Mouse (Mus musculus) CH12.LX (cell line): ENCODE results near the gene Lrrc28. TPM values are rescaled to one million over a fixed set of nuclear protein-coding genes. Genes with fewer than 3 reads are reported as not detected.

Source experiments
- DNase-seq: peaks from one replicate; pipeline ENCODE4 v3.0.0-alpha.2; 2013; ENCODE audit errors: extremely low read depth
- H3K27ac ChIP-seq: 2 replicates; pipeline ENCODE4 v1.5.1; 2012; ENCODE audit warnings: low read depth, mild to moderate bottlenecking, control low read depth, moderate library complexity; ENCODE audit not compliant: insufficient read depth
- H3K27me3 ChIP-seq: replicated peaks from 2 replicates; pipeline ENCODE3; 2012; ENCODE audit warnings: inconsistent platforms
- H3K36me3 ChIP-seq, 2 experiments: replicated peaks in 1 of 2; 2 replicates each; pipeline versions ENCODE3 to v1.6.1; 2012; ENCODE audit warnings: inconsistent platforms in 1 of 2, low read length in 1 of 2, mild to moderate bottlenecking in 1 of 2, mixed read lengths in 1 of 2, moderate library complexity in 1 of 2; ENCODE audit not compliant: control insufficient read depth in 1 of 2, insufficient read depth in 1 of 2
- H3K4me1 ChIP-seq, 2 experiments: 2 replicates each; pipeline ENCODE4 v1.6.1; 2012; ENCODE audit warnings: inconsistent platforms in 1 of 2, moderate library complexity in 1 of 2; ENCODE audit not compliant: insufficient read depth in 2 of 2, control insufficient read depth in 1 of 2
- H3K4me2 ChIP-seq: 2 replicates; pipeline ENCODE4 v1.6.1; 2012; ENCODE audit warnings: low read depth, mild to moderate bottlenecking, control low read depth; ENCODE audit not compliant: poor library complexity, insufficient read depth, severe bottlenecking
- H3K4me3 ChIP-seq, 3 experiments: fragments of 150-350 bp in 1 of 3; sonication (generic) in 1 of 3; replicated peaks in 1 of 3; 2 replicates each; pipeline versions ENCODE3 to v1.5.1; 2011 to 2012; ENCODE audit warnings: low read depth in 2 of 3, low read length in 2 of 3, mild to moderate bottlenecking in 2 of 3, moderate library complexity in 2 of 3, control low read depth in 1 of 3, improper control_type of control experiment in 1 of 3, inconsistent platforms in 1 of 3, mixed read lengths in 1 of 3; ENCODE audit not compliant: poor library complexity in 1 of 3
- H3K79me2 ChIP-seq: replicated peaks from 2 replicates; pipeline ENCODE4 v1.6.1; 2012; ENCODE audit warnings: mild to moderate bottlenecking, moderate library complexity; ENCODE audit not compliant: control insufficient read depth, poor library complexity, insufficient read depth, severe bottlenecking; ENCODE audit errors: extremely low read depth
- H3K9ac ChIP-seq: 2 replicates; pipeline ENCODE4 v1.6.1; 2012; ENCODE audit warnings: low read depth, mild to moderate bottlenecking, control low read depth, moderate library complexity; ENCODE audit not compliant: insufficient read depth
- H3K9me3 ChIP-seq: replicated peaks from 2 replicates; pipeline ENCODE3; 2012; ENCODE audit warnings: low read length, inconsistent platforms, mixed read lengths
- BHLHE40 ChIP-seq: IDR thresholded peaks from 2 replicates; pipeline ENCODE4 v1.6.1; 2011; ENCODE audit warnings: mild to moderate bottlenecking, low read depth, low read length, improper control_type of control experiment
- CHD1 ChIP-seq: IDR thresholded peaks from 2 replicates; pipeline ENCODE4 v1.6.1; 2012; ENCODE audit warnings: low read depth, low read length, improper control_type of control experiment, inconsistent platforms
- CHD2 ChIP-seq: IDR thresholded peaks from 2 replicates; pipeline ENCODE4 v1.6.1; 2011; ENCODE audit warnings: low read length, improper control_type of control experiment
- CTCF ChIP-seq, 2 experiments: IDR thresholded peaks in 1 of 2; conservative IDR thresholded peaks in 1 of 2; 2 replicates each; pipeline ENCODE4 v1.5.1; 2011 to 2012; ENCODE audit warnings: low read depth in 2 of 2, low read length in 2 of 2, improper control_type of control experiment in 1 of 2, inconsistent platforms in 1 of 2, mild to moderate bottlenecking in 1 of 2, moderate library complexity in 1 of 2
- E2F4 ChIP-seq: IDR thresholded peaks from 2 replicates; pipeline ENCODE4 v1.6.1; 2011; ENCODE audit warnings: low read depth, low read length, improper control_type of control experiment; ENCODE audit not compliant: insufficient replicate concordance
- ELF1 ChIP-seq: IDR thresholded peaks from 2 replicates; pipeline ENCODE4 v1.6.1; 2014; ENCODE audit warnings: low read depth, mild to moderate bottlenecking, inconsistent platforms, low read length, improper control_type of control experiment
- EP300 ChIP-seq: IDR thresholded peaks from 2 replicates; pipeline ENCODE4 v1.6.1; 2011; ENCODE audit warnings: low read length, improper control_type of control experiment
- ETS1 ChIP-seq: conservative IDR thresholded peaks from 2 replicates; pipeline ENCODE4 v1.6.1; 2012; ENCODE audit warnings: low read depth, mild to moderate bottlenecking, inconsistent platforms, low read length, improper control_type of control experiment, moderate library complexity
- GABPA ChIP-seq: IDR thresholded peaks from 2 replicates; pipeline ENCODE4 v1.6.1; 2012; ENCODE audit warnings: low read depth, low read length, improper control_type of control experiment, inconsistent platforms; ENCODE audit not compliant: insufficient replicate concordance
- HCFC1 ChIP-seq: IDR thresholded peaks from 2 replicates; pipeline ENCODE4 v1.6.1; 2012; ENCODE audit warnings: low read depth, mild to moderate bottlenecking, inconsistent platforms, low read length, improper control_type of control experiment
- IRF4 ChIP-seq: IDR thresholded peaks from 2 replicates; pipeline ENCODE4 v1.6.1; 2014; ENCODE audit warnings: low read depth, mild to moderate bottlenecking, inconsistent platforms, low read length, improper control_type of control experiment
- JUN ChIP-seq: IDR thresholded peaks from 2 replicates; pipeline ENCODE4 v1.6.1; 2011; ENCODE audit warnings: low read depth, mild to moderate bottlenecking, low read length, improper control_type of control experiment, moderate library complexity; ENCODE audit not compliant: insufficient read depth
- JUND ChIP-seq: conservative IDR thresholded peaks from 2 replicates; pipeline ENCODE4 v1.6.1; 2011; ENCODE audit warnings: low read depth, low read length, improper control_type of control experiment
- KAT2A ChIP-seq: IDR thresholded peaks from 2 replicates; pipeline ENCODE4 v1.6.1; 2012; ENCODE audit warnings: low read length, improper control_type of control experiment, inconsistent platforms; ENCODE audit not compliant: insufficient replicate concordance
- MAFK ChIP-seq: IDR thresholded peaks from 2 replicates; pipeline ENCODE4 v1.6.1; 2011; ENCODE audit warnings: low read length, improper control_type of control experiment; ENCODE audit not compliant: insufficient replicate concordance
- MAX ChIP-seq: IDR thresholded peaks from 2 replicates; pipeline ENCODE4 v1.6.1; 2011; ENCODE audit warnings: low read length, improper control_type of control experiment
- MAZ ChIP-seq: IDR thresholded peaks from 2 replicates; pipeline ENCODE4 v1.6.1; 2012; ENCODE audit warnings: low read depth, mild to moderate bottlenecking, inconsistent platforms, low read length, improper control_type of control experiment, moderate library complexity
- MEF2A ChIP-seq: IDR thresholded peaks from 2 replicates; pipeline ENCODE4 v1.6.1; 2014; ENCODE audit warnings: low read depth, mild to moderate bottlenecking, inconsistent platforms, low read length, improper control_type of control experiment, borderline replicate concordance
- MXI1 ChIP-seq: IDR thresholded peaks from 2 replicates; pipeline ENCODE4 v1.6.1; 2011; ENCODE audit warnings: mild to moderate bottlenecking, low read depth, low read length, improper control_type of control experiment
- MYC ChIP-seq: IDR thresholded peaks from 2 replicates; pipeline ENCODE4 v1.6.1; 2011; ENCODE audit warnings: low read depth, mild to moderate bottlenecking, improper control_type of control experiment, low read length
- NELFE ChIP-seq: IDR thresholded peaks from 2 replicates; pipeline ENCODE4 v1.6.1; 2011; ENCODE audit warnings: low read depth, low read length, improper control_type of control experiment
- NRF1 ChIP-seq: IDR thresholded peaks from 2 replicates; pipeline ENCODE4 v1.6.1; 2014; ENCODE audit warnings: low read depth, mild to moderate bottlenecking, inconsistent platforms, low read length, improper control_type of control experiment, moderate library complexity
- PAX5 ChIP-seq: IDR thresholded peaks from 2 replicates; pipeline ENCODE4 v1.6.1; 2012; ENCODE audit warnings: low read length, inconsistent platforms, mixed read lengths
- POLR2A ChIP-seq: IDR thresholded peaks from 2 replicates; pipeline ENCODE4 v1.6.1; 2011; ENCODE audit warnings: low read depth, mild to moderate bottlenecking, improper control_type of control experiment, low read length
- POLR2AphosphoS2 ChIP-seq: IDR thresholded peaks from 2 replicates; pipeline ENCODE4 v1.6.1; 2011; ENCODE audit warnings: low read depth, low read length, improper control_type of control experiment
- RAD21 ChIP-seq: IDR thresholded peaks from 2 replicates; pipeline ENCODE4 v1.6.1; 2011; ENCODE audit warnings: low read depth, mild to moderate bottlenecking, low read length, improper control_type of control experiment, moderate library complexity
- RCOR1 ChIP-seq: conservative IDR thresholded peaks from 2 replicates; pipeline ENCODE4 v1.6.1; 2012; ENCODE audit warnings: low read depth, mild to moderate bottlenecking, inconsistent platforms, low read length, improper control_type of control experiment
- SIN3A ChIP-seq: IDR thresholded peaks from 2 replicates; pipeline ENCODE4 v1.6.1; 2012; ENCODE audit warnings: low read length, improper control_type of control experiment, inconsistent platforms
- SMC3 ChIP-seq: IDR thresholded peaks from 2 replicates; pipeline ENCODE4 v1.6.1; 2011; ENCODE audit warnings: low read depth, low read length, improper control_type of control experiment
- TBP ChIP-seq: conservative IDR thresholded peaks from 2 replicates; pipeline ENCODE4 v1.6.1; 2011; ENCODE audit warnings: low read depth, low read length, improper control_type of control experiment
- TCF12 ChIP-seq: IDR thresholded peaks from 2 replicates; pipeline ENCODE4 v1.6.1; 2014; ENCODE audit warnings: low read depth, mild to moderate bottlenecking, inconsistent platforms, low read length, improper control_type of control experiment
- UBTF ChIP-seq: IDR thresholded peaks from 2 replicates; pipeline ENCODE4 v1.6.1; 2012; ENCODE audit warnings: low read depth, mild to moderate bottlenecking, inconsistent platforms, low read length, improper control_type of control experiment, moderate library complexity
- USF1 ChIP-seq: IDR thresholded peaks from 2 replicates; pipeline ENCODE4 v1.6.1; 2014; ENCODE audit warnings: low read depth, mild to moderate bottlenecking, inconsistent platforms, low read length, improper control_type of control experiment
- USF2 ChIP-seq: conservative IDR thresholded peaks from 2 replicates; pipeline ENCODE4 v1.6.1; 2011; ENCODE audit warnings: low read depth, low read length, improper control_type of control experiment
- ZC3H11A ChIP-seq: IDR thresholded peaks from 2 replicates; pipeline ENCODE4 v1.6.1; 2012; ENCODE audit warnings: low read depth, mild to moderate bottlenecking, inconsistent platforms, low read length, improper control_type of control experiment
- ZKSCAN1 ChIP-seq: IDR thresholded peaks from 2 replicates; pipeline ENCODE4 v1.6.1; 2012; ENCODE audit warnings: low read depth, inconsistent platforms, low read length, improper control_type of control experiment, borderline replicate concordance
- ZMIZ1 ChIP-seq: IDR thresholded peaks from 2 replicates; pipeline ENCODE4 v1.6.1; 2012; ENCODE audit warnings: low read depth, mild to moderate bottlenecking, inconsistent platforms, low read length, improper control_type of control experiment
- ZNF384 ChIP-seq: IDR thresholded peaks from 2 replicates; pipeline ENCODE4 v1.6.1; 2012; ENCODE audit warnings: low read depth, low read length, improper control_type of control experiment, inconsistent platforms
- dilution Hi-C: fragments of 300-500 bp; cut with MboI; formaldehyde crosslinking; loops from 2 replicates; pipeline ENCODE4 v1.14.3; 2020; ENCODE audit warnings: low sequenced_read_pairs; ENCODE audit not compliant: extremely low pct_unique_long_range_greater_than_20kb, extremely low pct_ligation_motif_present
- in situ Hi-C: fragments of 300-500 bp; cut with MboI; formaldehyde crosslinking; loops from 3 replicates; pipeline ENCODE4 v1.14.3; 2019; ENCODE audit warnings: low sequenced_read_pairs, low pct_ligation_motif_present, low pct_unique_long_range_greater_than_20kb, mixed read lengths
- polyA plus RNA-seq: library from polyadenylated mRNA; unstranded; fragments of >175 nt; gene quantifications from 2 replicates; pipeline ENCODE4 v1.2.1, GENCODE M21; 2012; ENCODE audit warnings: low read depth; ENCODE audit not compliant: insufficient read length
- total RNA-seq, 2 experiments: library from RNA; depleted of rRNA; stranded (reverse); fragments of 300-350 nt in 1 of 2; fragments of >200 nt in 1 of 2; gene quantifications; 2 replicates each; pipeline ENCODE4 v1.2.3; 2012 to 2014

Lrrc28 gene
- total and polyA plus RNA-seq, 3 experiments: 41.6 to 63.5 (median 59.2) TPM

GRCm38 (mm10) chr7:67477996-67478395, 167.1 kb downstream of the Lrrc28 start:
- Histone ChIP-seq H3K9me3 (no peaks in the 10 kb centered on the region), H3K27me3 (no peaks in the 10 kb centered on the region), H3K4me1 (peaks cover 45 to 76% of the 10 kb centered on the region in 2 experiments), H3K27ac (peak overlapping the region; percentile 72; the same call in 1 of the 2 replicates), H3K79me2 (no peaks in the 10 kb centered on the region), H3K4me2 (peak overlapping the region; percentile 27), H3K9ac (peak overlapping the region; percentile 46; the same call in 1 of the 2 replicates), H3K4me3 (no peak overlapping the region)
- dilution Hi-C loops: no loop called here
- in situ Hi-C loops: no loop called here
- peak; percentile 72 for DNase-seq
- TF ChIP-seq CHD2: peak; percentile 42
- TF ChIP-seq HCFC1: no peak
- no peak for TF ChIP-seq MAX
- no peak for TF ChIP-seq USF2
- peak; percentile 75 for TF ChIP-seq BHLHE40
- TF ChIP-seq NRF1: no peak
- peak; percentile 43; the same call in 1 of the 2 replicates for TF ChIP-seq MXI1
- peak; percentile 63 for TF ChIP-seq EP300
- no peak for TF ChIP-seq RCOR1
- peak; percentile 93 for TF ChIP-seq ETS1
- TF ChIP-seq RAD21: no peak
- no peak for TF ChIP-seq TBP
- TF ChIP-seq POLR2AphosphoS2: no peak
- TF ChIP-seq MEF2A: peak; percentile 96
- no peak for TF ChIP-seq ZC3H11A
- TF ChIP-seq NELFE: no peak
- no peak for TF ChIP-seq CTCF (conservative IDR thresholded peaks at IDR 0.05 in 1 of 2, IDR thresholded peaks at IDR 0.05 in 1 of 2; ENCODE audit: low read depth in 2 of 2, low read length in 2 of 2)
- TF ChIP-seq MYC: no peak
- TF ChIP-seq JUND: no peak
- TF ChIP-seq SMC3: peak; percentile 6; the same call in 1 of the 2 replicates
- no peak for TF ChIP-seq JUN
- peak; percentile 28; the same call in 1 of the 2 replicates for TF ChIP-seq ZMIZ1
- no peak for TF ChIP-seq E2F4
- TF ChIP-seq GABPA: no peak
- TF ChIP-seq POLR2A: no peak
- TF ChIP-seq ZNF384: no peak
- TF ChIP-seq KAT2A: no peak
- TF ChIP-seq MAZ: peak; percentile 64; the same call in 1 of the 2 replicates
- no peak for TF ChIP-seq ZKSCAN1
- no peak for TF ChIP-seq CHD1
- peak; percentile 77 for TF ChIP-seq IRF4
- peak; percentile 95 for TF ChIP-seq TCF12
- no peak for TF ChIP-seq UBTF
- peak; percentile 57; the same call in 1 of the 2 replicates for TF ChIP-seq ELF1
- no peak for TF ChIP-seq USF1
- no peak for TF ChIP-seq MAFK
- no peak for TF ChIP-seq PAX5
- TF ChIP-seq SIN3A: no peak
- TF ChIP-seq, all 38 proteins: peak for 12
- no peaks in the 10 kb centered on the region for H3K36me3 ChIP-seq
